Mouse (Mus musculus) kidney, embryonic 14.5 days (tissue): ENCODE measurements around the gene Mtus2. TPM values are rescaled to one million over a fixed set of nuclear protein-coding genes. Genes with fewer than 3 reads are reported as not detected.

ENCODE experiments used
- ATAC-seq: fragments of 200-750 bp; cut with Nextera tagmentation; 2 replicates; pipeline ENCODE4 v1.8.0; 2017; ENCODE audit warnings: moderate number of reproducible peaks, mild to moderate bottlenecking, moderate TSS enrichment, moderate library complexity; ENCODE audit not compliant: low FRiP score, low TSS enrichment
- H3K27ac ChIP-seq: fragments of 300-500 bp; sonication (generic); 2 replicates; pipeline ENCODE4 v1.5.1; 2014; ENCODE audit warnings: low read depth, mild to moderate bottlenecking, low read length, moderate library complexity, mixed read lengths
- H3K27me3 ChIP-seq: fragments of 300-500 bp; sonication (generic); 2 replicates; pipeline ENCODE4 v1.6.1; 2014; ENCODE audit warnings: mild to moderate bottlenecking, low read length; ENCODE audit not compliant: control insufficient read depth, insufficient read depth
- H3K36me3 ChIP-seq: fragments of 300-500 bp; sonication (generic); 2 replicates; pipeline ENCODE4 v1.6.1; 2014; ENCODE audit warnings: low read length, mixed read lengths; ENCODE audit not compliant: control insufficient read depth, insufficient read depth
- H3K4me1 ChIP-seq: fragments of 300-500 bp; sonication (generic); 2 replicates; pipeline ENCODE4 v1.6.1; 2014; ENCODE audit warnings: low read length, mixed read lengths; ENCODE audit not compliant: control insufficient read depth, insufficient read depth
- H3K4me2 ChIP-seq: fragments of 300-500 bp; sonication (generic); replicated peaks from 2 replicates; pipeline ENCODE4 v1.6.1; 2014; ENCODE audit warnings: low read depth, mild to moderate bottlenecking, low read length
- H3K4me3 ChIP-seq: fragments of 300-500 bp; sonication (generic); 2 replicates; pipeline ENCODE4 v1.5.1; 2014; ENCODE audit warnings: mild to moderate bottlenecking, low read length
- H3K9ac ChIP-seq: fragments of 300-500 bp; sonication (generic); 2 replicates; pipeline ENCODE4 v1.6.1; 2014; ENCODE audit warnings: low read depth, mild to moderate bottlenecking, low read length, moderate library complexity
- H3K9me3 ChIP-seq: fragments of 300-500 bp; sonication (generic); 2 replicates; pipeline ENCODE4 v1.6.1; 2016; ENCODE audit warnings: low read length; ENCODE audit not compliant: control insufficient read depth
- WGBS: fragments of 180-500 bp; shearing (Covaris S2); extraction: QIAGEN DNeasy Blood & Tissue Kit; methylation state at CpG from one replicate; pipeline ENCODE4 v1.1.7; 2014; 5-methylcytosine and 5-hydroxymethylcytosine counted together
- polyA plus RNA-seq: library from polyadenylated mRNA; unstranded; fragments of >200 nt; fragmentation: Nextera tagmentation; extraction: Ambion mirVana; gene quantifications from 2 replicates; pipeline ENCODE4 v1.2.1, GENCODE M21; 2014

The Mtus2 gene
- polyA plus RNA-seq, 1 experiment from 2014 or later: 2.3 TPM

- no peak overlapping the region for H3K27ac ChIP-seq
- H3K4me1 ChIP-seq: 0 out of 2 replicates have a peak, but pooled peaks cover 2% of the 10 kb centered on the region
- H3K9ac ChIP-seq: no peak overlapping the region
- no peaks in the 10 kb centered on the region for H3K36me3 ChIP-seq
- WGBS: 88% methylated on average over 6 of the region's 6 CpGs
- H3K27me3 ChIP-seq: no peaks in the 10 kb centered on the region
- no peak overlapping the region for H3K4me2 ChIP-seq
- H3K4me3 ChIP-seq: no peak overlapping the region
- H3K9me3 ChIP-seq: no peaks in the 10 kb centered on the region
- ATAC-seq: no peak
Observed at GRCm38 (mm10) chr5:148272771-148273170, 315.7 kb downstream of the Mtus2 start.

GRCm38 (mm10) chr5:148278233-148278632 lies 321.1 kb downstream of the Mtus2 start:
- Histone ChIP-seq H3K27ac (no peak overlapping the region), H3K9ac (no peak overlapping the region), H3K4me3 (no peak overlapping the region), H3K36me3 (no peaks in the 10 kb centered on the region), H3K9me3 (no peaks in the 10 kb centered on the region), H3K4me1 (no peaks in the 10 kb centered on the region), H3K27me3 (no peaks in the 10 kb centered on the region), H3K4me2 (no peak overlapping the region)
- 73% methylated on average over 8 of the region's 8 CpGs for WGBS
- ATAC-seq: no peak

- Histone ChIP-seq H3K4me3 (no peak overlapping the region), H3K27ac (no peak overlapping the region), H3K27me3 (no peaks in the 10 kb centered on the region), H3K4me1 (no peaks in the 10 kb centered on the region), H3K36me3 (no peaks in the 10 kb centered on the region), H3K9ac (no peak overlapping the region), H3K4me2 (no peak overlapping the region), H3K9me3 (no peaks in the 10 kb centered on the region)
- WGBS: 86% methylated on average over 5 of the region's 5 CpGs
- ATAC-seq: no peak
Observed at GRCm38 (mm10) chr5:148280321-148280720, 323.2 kb downstream of the Mtus2 start.

DNA sequence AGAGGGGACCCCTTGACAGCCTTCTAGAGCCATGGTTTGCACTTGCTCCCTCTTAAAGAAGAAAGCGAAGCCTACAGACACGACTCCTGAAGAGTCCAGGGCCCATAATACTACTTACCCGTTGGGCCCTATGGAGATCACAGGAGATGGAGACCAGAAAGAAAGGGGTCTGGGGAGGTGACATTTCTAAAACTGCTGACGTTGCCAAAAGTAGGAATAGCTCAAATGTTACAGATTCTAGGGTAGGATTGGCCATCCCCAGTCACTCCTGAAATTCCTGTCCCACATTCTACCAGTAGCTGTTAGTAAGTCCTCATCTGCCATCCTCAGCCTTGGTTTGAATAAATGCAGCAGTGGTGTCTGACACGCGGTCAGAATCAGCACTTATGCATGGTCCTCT lies 325.0 kb downstream of the Mtus2 start:
- 81% methylated on average over 6 of the region's 6 CpGs for WGBS
- Histone ChIP-seq H3K27me3 (no peaks in the 10 kb centered on the region), H3K36me3 (no peaks in the 10 kb centered on the region), H3K9me3 (no peaks in the 10 kb centered on the region), H3K4me1 (no peaks in the 10 kb centered on the region), H3K9ac (no peak overlapping the region), H3K27ac (no peak overlapping the region), H3K4me3 (no peak overlapping the region), H3K4me2 (no peak overlapping the region)
- ATAC-seq: no peak

- Histone ChIP-seq H3K9me3 (no peaks in the 10 kb centered on the region), H3K4me1 (no peaks in the 10 kb centered on the region), H3K9ac (no peak overlapping the region), H3K27me3 (no peaks in the 10 kb centered on the region), H3K27ac (no peak overlapping the region), H3K4me2 (no peak overlapping the region), H3K36me3 (no peaks in the 10 kb centered on the region), H3K4me3 (no peak overlapping the region)
- 92% methylated on average over 5 of the region's 5 CpGs for WGBS
- ATAC-seq: no peak
Observed at GRCm38 (mm10) chr5:148282631-148283030, 325.5 kb downstream of the Mtus2 start.

DNA sequence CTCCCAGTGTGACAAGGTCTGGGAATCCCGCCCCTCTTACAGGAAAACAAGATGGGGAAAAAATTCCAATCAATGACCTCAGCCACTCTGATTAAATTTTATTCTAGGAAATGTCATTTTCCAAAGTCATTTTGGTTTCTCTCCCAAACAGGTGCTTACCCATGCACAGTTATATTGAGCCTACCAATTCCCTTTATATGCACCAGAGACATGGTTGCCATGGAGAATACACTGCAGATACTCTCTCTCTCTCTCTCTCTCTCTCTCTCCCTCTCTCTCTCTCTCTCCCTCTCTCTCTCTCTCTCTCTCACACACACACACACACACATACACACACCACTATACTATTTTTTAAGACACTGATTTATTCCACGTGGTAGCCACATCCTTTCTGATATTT lies 326.1 kb downstream of the Mtus2 start:
- no peak overlapping the region for H3K4me2 ChIP-seq
- WGBS: 84% methylated on average over 2 of the region's 2 CpGs

GRCm38 (mm10) chr5:148283584-148283983 lies 326.5 kb downstream of the Mtus2 start:
- ATAC-seq: no peak
- H3K27ac ChIP-seq: no peak overlapping the region
- H3K4me2 ChIP-seq: no peak overlapping the region
- no peaks in the 10 kb centered on the region for H3K27me3 ChIP-seq
- 82% methylated on average over 3 of the region's 3 CpGs for WGBS
- H3K36me3 ChIP-seq: no peaks in the 10 kb centered on the region
- H3K9me3 ChIP-seq: no peaks in the 10 kb centered on the region
- no peaks in the 10 kb centered on the region for H3K4me1 ChIP-seq
- no peak overlapping the region for H3K9ac ChIP-seq
- no peak overlapping the region for H3K4me3 ChIP-seq

More for the DNA sequence above, 326.1 kb downstream of the Mtus2 start:
- Histone ChIP-seq H3K27me3 (no peaks in the 10 kb centered on the region), H3K27ac (no peak overlapping the region), H3K9me3 (no peaks in the 10 kb centered on the region), H3K4me3 (no peak overlapping the region), H3K4me1 (no peaks in the 10 kb centered on the region), H3K9ac (no peak overlapping the region), H3K36me3 (no peaks in the 10 kb centered on the region)
- no peak for ATAC-seq

DNA sequence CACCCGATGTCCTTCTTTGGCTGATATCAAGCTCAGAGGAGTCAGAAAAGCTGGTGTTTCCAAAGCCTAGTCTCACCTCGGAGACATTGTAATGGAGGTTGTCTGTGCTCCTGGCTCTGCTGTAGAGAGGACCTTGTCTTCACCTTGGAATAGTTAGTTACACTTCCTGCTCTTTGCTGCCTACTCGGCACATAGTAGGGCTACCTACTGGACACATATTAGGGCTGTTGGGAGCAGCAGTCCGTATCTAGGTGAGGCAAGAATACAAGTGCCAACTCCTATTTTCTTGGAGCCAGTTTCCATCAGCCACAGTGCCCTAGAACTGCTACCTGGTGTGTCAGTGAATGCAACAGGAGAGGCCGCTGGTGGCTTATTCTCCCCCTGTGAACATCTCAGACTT lies 330.4 kb downstream of the Mtus2 start:
- H3K4me2 ChIP-seq: no peak overlapping the region
- 91% methylated on average over 5 of the region's 5 CpGs for WGBS
- no peak overlapping the region for H3K9ac ChIP-seq
- no peaks in the 10 kb centered on the region for H3K27me3 ChIP-seq
- H3K9me3 ChIP-seq: no peaks in the 10 kb centered on the region
- H3K4me1 ChIP-seq: no peaks in the 10 kb centered on the region
- H3K27ac ChIP-seq: no peak overlapping the region
- no peak overlapping the region for H3K4me3 ChIP-seq
- no peaks in the 10 kb centered on the region for H3K36me3 ChIP-seq
- no peak for ATAC-seq

GRCm38 (mm10) chr5:148288804-148289203 lies 331.7 kb downstream of the Mtus2 start:
- no peaks in the 10 kb centered on the region for H3K36me3 ChIP-seq
- H3K27me3 ChIP-seq: no peaks in the 10 kb centered on the region
- H3K9me3 ChIP-seq: no peaks in the 10 kb centered on the region
- WGBS: 73% methylated on average over 18 of the region's 18 CpGs
- H3K4me3 ChIP-seq: no peak overlapping the region
- no peak overlapping the region for H3K4me2 ChIP-seq
- H3K27ac ChIP-seq: no peak overlapping the region
- no peak overlapping the region; the same call in 1 of the 2 replicates for H3K9ac ChIP-seq
- no peak for ATAC-seq
- H3K4me1 ChIP-seq: no peaks in the 10 kb centered on the region

- WGBS: 80% methylated on average over 7 of the region's 7 CpGs
Observed at GRCm38 (mm10) chr5:148289951-148290350, 332.8 kb downstream of the Mtus2 start.

More at GRCm38 (mm10) chr5:148289951-148290350, 332.8 kb downstream of the Mtus2 start:
- no peak for ATAC-seq
- Histone ChIP-seq H3K4me3 (no peak overlapping the region), H3K9me3 (no peaks in the 10 kb centered on the region), H3K36me3 (no peaks in the 10 kb centered on the region), H3K4me1 (no peaks in the 10 kb centered on the region), H3K27ac (no peak overlapping the region), H3K4me2 (no peak overlapping the region), H3K9ac (no peak overlapping the region), H3K27me3 (no peaks in the 10 kb centered on the region)
